8 mouse cellular contexts compared by ENCODE assay signal in genomic region chr6:49319595-49320315, GRCm38 (mm10). TPM values are rescaled to one million over a fixed set of nuclear protein-coding genes. Genes with fewer than 3 reads are reported as not detected.
DNase-seq lines count a peak whose midpoint lies in the region; ATAC-seq and TF ChIP-seq lines count a peak whose summit lies in the region.

No protein-coding gene starts in this region.

- H3K36me3 ChIP-seq in spleen, adult 2 months (ENCODE audit: control insufficient read depth, insufficient read depth, low read length), result no peaks in the 10 kb centered on the region
- no peaks in the 10 kb centered on the region for H3K36me3 ChIP-seq in hindbrain, postnatal 0 days (ENCODE audit: insufficient read depth, low read length)
- H3K36me3 ChIP-seq in midbrain, embryonic 12.5 days, result no peaks in the 10 kb centered on the region

- 19% methylated on average over 13 of the region's 13 CpGs for WGBS in spleen, adult 2 months
- WGBS in hindbrain, postnatal 0 days, result 13% methylated on average over 13 of the region's 13 CpGs
- WGBS in midbrain, embryonic 12.5 days, result 11% methylated on average over 13 of the region's 13 CpGs

- H3K4me1 ChIP-seq in spleen, adult 2 months (ENCODE audit: control insufficient read depth, insufficient read depth, insufficient read length), result no peaks in the 10 kb centered on the region
- peaks cover 4% of the 10 kb centered on the region; the same call in 1 of the 2 replicates for H3K4me1 ChIP-seq in hindbrain, postnatal 0 days (ENCODE audit: insufficient read depth, low read length)
- 0 out of 2 replicates have a peak, but pooled peaks cover 5% of the 10 kb centered on the region for H3K4me1 ChIP-seq in midbrain, embryonic 12.5 days

- peak overlapping the region; percentile 55 for H3K27ac ChIP-seq in spleen, adult 2 months (ENCODE audit: insufficient read depth, low read length)
- H3K27ac ChIP-seq in hindbrain, postnatal 0 days, result peak overlapping the region; percentile 85
- H3K27ac ChIP-seq in midbrain, embryonic 12.5 days (replicated peaks), result peak overlapping the region; percentile 84

- H3K4me3 ChIP-seq in spleen, adult 2 months (ENCODE audit: extremely low read depth, insufficient read depth, insufficient read length), result peak overlapping the region; percentile 69
- H3K4me3 ChIP-seq in hindbrain, postnatal 0 days (ENCODE audit: low read length), result peak overlapping the region; percentile 76
- H3K4me3 ChIP-seq in midbrain, embryonic 12.5 days, result peak overlapping the region; percentile 57

- H3K27me3 ChIP-seq in spleen, adult 2 months (ENCODE audit: control insufficient read depth, insufficient read depth, low read length), result no peaks in the 10 kb centered on the region
- no peaks in the 10 kb centered on the region for H3K27me3 ChIP-seq in hindbrain, postnatal 0 days (ENCODE audit: insufficient read depth, low read length)
- H3K27me3 ChIP-seq in midbrain, embryonic 12.5 days, result no peaks in the 10 kb centered on the region

- H3K9ac ChIP-seq in hindbrain, postnatal 0 days (replicated peaks; ENCODE audit: low read length), result peak overlapping the region; percentile 78
- peak overlapping the region; percentile 64 for H3K9ac ChIP-seq in midbrain, embryonic 12.5 days (replicated peaks)

- TF ChIP-seq CTCF in spleen, adult 2 months (IDR thresholded peaks at IDR 0.05; ENCODE audit: extremely low read depth, insufficient read depth, insufficient read length, insufficient replicate concordance), result no peak
- peak; percentile 49 for TF ChIP-seq CTCF in hindbrain, postnatal 0 days (IDR thresholded peaks at IDR 0.05; ENCODE audit: low read depth)

- no peak for DNase-seq in frontal cortex, postnatal 10 days (ENCODE audit: low spot score in 2 of 2)
- peak in 1 of 2 experiments; percentile 3 for DNase-seq in spleen, adult 2 months (ENCODE audit: low read depth in 1 of 2, low spot score in 2 of 2)
- DNase-seq in spleen, postnatal 4 days (ENCODE audit: low spot score in 2 of 2), result no peak
- peak; percentile 73 for DNase-seq in hindbrain, postnatal 0 days (ENCODE audit: low spot score)
- DNase-seq in urinary bladder, postnatal 14 days (ENCODE audit: low spot score), result no peak
- DNase-seq in ovary, postnatal 14 days (ENCODE audit: low spot score), result no peak

- ATAC-seq in frontal cortex, adult (ENCODE audit: low TSS enrichment), result peak; percentile 17
- ATAC-seq in hindbrain, postnatal 0 days, result peak; percentile 7; the same call in 1 of the 2 replicates
- peak; percentile 19; the same call in 1 of the 2 replicates for ATAC-seq in midbrain, embryonic 12.5 days (ENCODE audit: low FRiP score, low read depth)

- TF ChIP-seq POLR2A in spleen, adult 2 months (IDR thresholded peaks at IDR 0.05; ENCODE audit: low read depth, low read length), result no peak

- peak overlapping the region; percentile 71 for H3K4me2 ChIP-seq in hindbrain, postnatal 0 days (ENCODE audit: low read depth, low read length)
- peak overlapping the region; percentile 63 for H3K4me2 ChIP-seq in midbrain, embryonic 12.5 days (replicated peaks)

- H3K9me3 ChIP-seq in hindbrain, postnatal 0 days (ENCODE audit: low read length), result no peaks in the 10 kb centered on the region
- H3K9me3 ChIP-seq in midbrain, embryonic 12.5 days, result no peaks in the 10 kb centered on the region

RNA-seq across cellular contexts. Expression of gene Ccdc126, which starts 0.7 kb away (rescaled TPM):
- polyA plus RNA-seq in spleen, adult 2 months (2012; rRNA removed), result 1.5 and 1.7 TPM in 2 replicates
- total RNA-seq in hindbrain, postnatal 0 days (2014; rRNA removed), result 7.0 and 8.6 TPM in 2 replicates
- polyA plus RNA-seq in hindbrain, postnatal 0 days (2015; fragmentation: Nextera tagmentation; extraction: Ambion mirVana), result 7.1 and 8.4 TPM in 2 replicates
- polyA plus RNA-seq in midbrain, embryonic 12.5 days (2016; fragmentation: Nextera tagmentation; extraction: Ambion mirVana), result 6.1 and 6.5 TPM in 2 replicates

RNA-seq across cellular contexts. Expression of gene Fam221a, which starts 47.8 kb away (rescaled TPM):
- polyA plus RNA-seq in spleen, adult 2 months (2012; rRNA removed), result 0.74 and 0.83 TPM in 2 replicates
- 1.5 and 2.0 TPM in 2 replicates for total RNA-seq in hindbrain, postnatal 0 days (2014; rRNA removed)
- polyA plus RNA-seq in hindbrain, postnatal 0 days (2015; fragmentation: Nextera tagmentation; extraction: Ambion mirVana), result 5.1 and 5.2 TPM in 2 replicates
- 3.6 and 4.2 TPM in 2 replicates for polyA plus RNA-seq in midbrain, embryonic 12.5 days (2016; fragmentation: Nextera tagmentation; extraction: Ambion mirVana)

RNA-seq across cellular contexts. Expression of gene Tra2a, which starts 55.9 kb away (rescaled TPM):
- 25.8 and 27.3 TPM in 2 replicates for polyA plus RNA-seq in spleen, adult 2 months (2012; rRNA removed)
- total RNA-seq in hindbrain, postnatal 0 days (2014; rRNA removed), result 54.3 and 60.9 TPM in 2 replicates
- polyA plus RNA-seq in hindbrain, postnatal 0 days (2015; fragmentation: Nextera tagmentation; extraction: Ambion mirVana), result 43.0 and 44.6 TPM in 2 replicates
- polyA plus RNA-seq in midbrain, embryonic 12.5 days (2016; fragmentation: Nextera tagmentation; extraction: Ambion mirVana), result 160 and 162 TPM in 2 replicates
